Mouse (Mus musculus): Measurements from ENCODE around the gene Scn3b.

- TF ChIP-seq EP300 (IDR thresholded peaks at IDR 0.05; ENCODE audit: insufficient read depth, low read depth, low read length) (no peak), POLR2A (IDR thresholded peaks at IDR 0.05; ENCODE audit: insufficient read depth, low read length) (no peak), CTCF (IDR thresholded peaks at IDR 0.05; ENCODE audit: low read depth, low read length) (no peak)
These were observed 33.8 kb upstream of the Scn3b start for GRCm38 (mm10) chr9:40235220-40235619.
